Mouse (Mus musculus) thymus, adult 2 months (tissue): ENCODE data around the gene Eml3.

Source experiments
- CTCF ChIP-seq: fragments of 200-500 bp; IDR thresholded peaks from 2 replicates; pipeline ENCODE4 v1.5.1; 2012; ENCODE audit warnings: mild to moderate bottlenecking, control low read depth, low read length, moderate library complexity, borderline replicate concordance; ENCODE audit not compliant: control insufficient read depth, poor library complexity, insufficient read depth; ENCODE audit errors: extremely low read depth
- POLR2A ChIP-seq: fragments of 200-500 bp; IDR thresholded peaks from 2 replicates; pipeline ENCODE4 v1.6.1; 2012; ENCODE audit warnings: mild to moderate bottlenecking, low read length, control low read depth, moderate library complexity; ENCODE audit not compliant: control insufficient read depth, poor library complexity, insufficient read depth; ENCODE audit errors: extremely low read depth

- TF ChIP-seq CTCF (no peak), POLR2A (no peak)
These were observed 30.3 kb upstream of the Eml3 start for GRCm38 (mm10) chr19:8899079-8899478.
